Mouse (Mus musculus) heart, adult 9 months (tissue): ENCODE data around the gene Cnrip1.
A peak's percentile ranks its signal among the peaks of the same experiment; 100 is the strongest.
"Not testable (repeated sequence)": the region's sequence is repeated elsewhere in the genome, so short reads cannot be mapped to it uniquely, and the experiment has no call there.

ENCODE experiments used
- DNase-seq, 2 experiments: peaks; one replicate each; pipeline ENCODE4 v3.0.0; 2022; ENCODE audit warnings: low spot score in 2 of 2

The Cnrip1 gene

DNA sequence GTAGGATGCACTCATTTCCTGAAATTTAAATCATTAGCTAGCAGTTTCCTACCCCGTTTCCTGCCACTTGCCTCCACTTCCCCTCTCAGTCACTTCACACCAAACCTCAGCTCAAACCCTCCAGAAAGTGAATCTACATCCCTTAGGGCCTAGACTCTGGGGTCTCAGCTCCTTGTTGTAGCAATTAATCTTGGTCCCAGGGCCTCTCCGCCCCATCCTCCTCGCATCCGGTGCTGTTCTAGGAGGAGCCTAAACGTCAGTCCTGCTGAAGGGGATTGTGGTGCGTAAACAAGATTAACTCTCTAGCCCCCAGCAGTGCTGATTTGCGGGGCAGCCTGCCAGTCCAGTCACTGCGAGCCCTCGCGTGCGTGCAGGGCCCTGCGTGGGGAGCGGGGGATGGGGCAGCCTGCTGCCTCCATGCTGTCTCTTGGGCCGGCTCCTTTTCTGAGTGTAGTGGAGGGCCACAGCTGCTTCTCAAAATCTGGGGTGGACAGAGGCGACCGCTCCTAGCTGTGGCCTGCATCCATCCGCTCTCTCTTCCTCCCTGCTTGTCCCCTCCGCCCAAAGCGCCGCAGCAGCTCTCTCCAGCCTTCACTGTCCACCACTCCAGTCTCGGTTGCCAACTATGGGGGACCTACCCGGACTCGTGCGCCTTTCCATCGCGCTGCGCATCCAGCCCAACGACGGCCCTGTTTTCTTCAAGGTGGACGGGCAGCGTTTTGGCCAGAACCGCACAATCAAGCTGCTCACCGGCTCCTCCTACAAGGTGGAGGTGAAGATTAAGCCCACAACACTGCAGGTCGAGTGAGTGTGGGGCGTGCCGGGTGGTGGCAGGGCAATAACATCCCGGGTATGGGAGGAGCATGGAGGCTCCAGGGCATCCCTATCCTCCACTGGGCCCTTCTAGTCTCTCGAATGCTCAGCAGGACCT lies at the start of gene Cnrip1, which contains the start of gene Plek:
Gene Cnrip1, plus strand, starts transcription at position 42 of the 931 bp plus-strand sequence.
Gene Plek, minus strand, starts transcription at position 837 of the 931 bp plus-strand sequence.
- peak; percentile 70 to 83 for DNase-seq

- peak in 1 of 2 experiments; percentile 13 for DNase-seq
Measured at GRCm38 (mm10) chr11:17002739-17003373, 48.5 kb upstream of the Cnrip1 start.

GRCm38 (mm10) chr11:17003757-17004156 lies 47.6 kb upstream of the Cnrip1 start:
- DNase-seq = no peak

DNA sequence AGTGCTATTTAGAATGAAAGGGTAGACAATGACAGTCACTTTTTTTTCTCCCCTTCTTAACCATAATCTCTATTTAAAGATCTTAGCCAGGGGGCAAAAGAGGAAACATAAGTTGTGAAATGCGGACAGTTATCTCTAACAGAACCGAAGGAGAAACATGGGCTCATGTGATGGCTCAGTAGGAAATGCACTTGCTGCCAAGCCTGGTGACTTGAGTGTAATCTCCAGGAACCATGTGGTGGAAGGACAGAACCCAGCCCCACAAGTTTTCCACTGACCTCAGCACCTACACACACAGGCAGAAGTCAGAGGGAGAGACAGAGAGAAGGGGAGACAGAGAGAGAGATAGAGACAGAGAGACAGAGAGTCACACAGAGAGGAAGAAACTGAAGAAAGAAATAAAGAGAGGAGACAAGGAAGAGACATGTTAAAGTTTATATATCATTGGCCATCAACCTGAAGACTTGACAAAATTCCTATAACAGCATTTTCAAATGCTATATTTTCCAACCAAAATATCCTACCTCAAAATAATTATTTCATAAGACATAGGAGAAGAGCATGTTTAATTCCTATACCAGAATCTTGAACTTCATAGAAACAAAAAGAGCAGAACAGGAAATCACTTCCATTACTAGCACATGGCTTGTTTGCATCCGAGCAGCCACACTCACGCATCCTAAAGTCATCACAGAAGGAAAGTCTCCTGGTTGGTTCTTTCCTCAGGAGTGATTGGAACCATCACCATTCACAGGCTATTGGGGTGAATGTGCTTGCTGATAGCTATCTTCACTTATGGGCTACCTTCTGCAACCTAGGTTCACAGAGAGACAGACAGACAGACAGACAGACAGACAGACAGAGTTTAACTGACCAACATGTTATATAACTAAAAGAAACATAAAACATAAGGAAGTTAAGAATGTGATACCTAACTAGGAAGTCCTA lies 46.2 kb upstream of the Cnrip1 start:
- peak; percentile 53 to 69 for DNase-seq

GRCm38 (mm10) chr11:17006526-17006925 lies 44.9 kb upstream of the Cnrip1 start:
- not testable (repeated sequence) for DNase-seq

- no peak for DNase-seq
Measured at GRCm38 (mm10) chr11:17007517-17008173, 43.7 kb upstream of the Cnrip1 start.

DNA sequence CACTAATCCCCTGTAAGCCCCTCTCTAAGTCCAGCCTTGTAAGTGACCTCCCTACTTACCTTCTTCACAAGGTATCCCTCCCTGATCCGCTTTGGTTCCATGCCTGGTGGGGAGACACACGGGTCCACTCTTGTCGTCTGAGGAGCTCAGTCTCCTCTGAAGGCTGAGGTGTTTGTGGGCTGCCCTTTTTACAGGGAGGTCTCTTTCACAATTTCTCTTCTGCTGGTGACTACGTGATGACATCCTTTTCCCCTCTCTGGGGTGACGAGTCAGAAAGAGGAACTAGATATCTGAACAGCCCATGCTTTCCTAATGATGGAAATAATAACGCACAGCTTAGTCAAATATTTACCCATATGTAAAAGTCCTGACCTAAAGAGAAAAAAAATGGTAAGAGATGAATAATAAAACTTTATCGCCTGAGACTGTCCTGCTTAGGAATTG lies 42.9 kb upstream of the Cnrip1 start:
- DNase-seq = peak in 1 of 2 experiments; percentile 42

DNA sequence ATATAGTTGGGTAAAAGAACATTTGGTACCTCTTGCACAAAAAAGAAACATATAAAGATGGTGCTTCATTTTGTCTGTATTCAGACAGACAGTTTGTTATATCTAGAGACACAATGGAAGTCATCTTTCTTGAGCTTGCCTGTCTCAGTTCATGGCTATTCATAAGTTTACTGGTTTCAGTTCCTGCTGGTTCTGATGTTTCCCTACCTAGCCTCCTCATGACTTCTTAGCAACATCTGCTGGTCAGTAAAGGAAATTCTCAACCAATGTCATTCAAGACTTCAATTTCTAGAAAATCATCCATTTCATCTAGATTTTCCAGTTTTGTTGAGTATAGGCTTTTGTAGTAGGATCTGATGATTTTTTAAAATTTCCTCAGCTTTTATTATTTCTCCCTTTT lies 38.4 kb upstream of the Cnrip1 start:
- DNase-seq = no peak

GRCm38 (mm10) chr11:17019328-17019727 lies 32.1 kb upstream of the Cnrip1 start:
- no peak for DNase-seq

- peak in 1 of 2 experiments; percentile 24 for DNase-seq
Measured at GRCm38 (mm10) chr11:17023206-17023605, 28.2 kb upstream of the Cnrip1 start.

- DNase-seq = no peak
Measured at GRCm38 (mm10) chr11:17023984-17024383, 27.4 kb upstream of the Cnrip1 start.

DNA sequence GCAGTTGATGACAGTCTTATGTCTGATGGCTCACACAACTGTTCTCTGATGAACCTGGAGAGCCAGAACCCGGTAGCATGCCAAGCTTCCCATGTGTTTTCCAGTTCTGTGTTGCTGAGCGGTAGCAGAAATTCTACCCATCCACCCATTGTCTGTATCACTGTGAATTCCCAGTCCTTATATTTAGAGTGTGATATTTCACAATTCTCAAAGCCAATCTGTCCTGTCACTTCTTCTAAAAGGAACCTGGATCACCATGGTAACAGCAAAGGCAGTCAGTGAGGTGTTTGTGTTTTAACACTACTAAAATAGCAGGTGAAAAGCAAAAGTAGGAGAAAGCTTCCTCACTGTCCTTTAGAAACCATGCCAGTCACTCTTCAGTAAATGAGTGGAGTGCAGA lies 5.6 kb upstream of the Cnrip1 start:
- DNase-seq = no peak

DNA sequence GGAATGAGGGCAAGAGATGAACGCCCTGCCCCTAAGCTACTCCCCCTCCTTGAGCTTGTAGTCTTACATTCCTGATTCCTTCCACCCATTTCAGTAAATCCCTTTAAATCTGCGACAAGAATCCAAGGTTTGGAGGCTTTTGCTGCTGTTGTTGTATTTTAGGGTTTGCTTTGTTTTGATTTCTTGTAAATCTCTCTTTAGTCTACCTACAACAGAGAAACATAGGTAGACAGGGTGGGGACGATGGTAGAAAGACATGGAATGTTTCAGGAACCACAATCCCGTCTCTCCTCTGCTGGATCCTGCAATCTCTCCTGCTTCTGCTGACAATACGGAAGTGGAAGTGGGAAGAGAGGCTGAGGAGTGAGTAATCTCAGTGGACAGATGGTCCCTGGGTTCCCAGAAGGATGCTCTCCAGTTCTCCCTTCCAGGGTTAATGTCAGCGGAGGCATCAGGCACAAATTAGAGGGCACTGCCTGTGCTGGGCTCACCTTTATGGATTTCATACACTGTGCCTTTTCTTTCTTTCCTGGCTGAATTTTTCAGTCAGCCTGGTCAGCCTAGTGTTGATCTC lies 1.2 kb downstream of the Cnrip1 start:
- DNase-seq = peak; percentile 5 to 6

DNA sequence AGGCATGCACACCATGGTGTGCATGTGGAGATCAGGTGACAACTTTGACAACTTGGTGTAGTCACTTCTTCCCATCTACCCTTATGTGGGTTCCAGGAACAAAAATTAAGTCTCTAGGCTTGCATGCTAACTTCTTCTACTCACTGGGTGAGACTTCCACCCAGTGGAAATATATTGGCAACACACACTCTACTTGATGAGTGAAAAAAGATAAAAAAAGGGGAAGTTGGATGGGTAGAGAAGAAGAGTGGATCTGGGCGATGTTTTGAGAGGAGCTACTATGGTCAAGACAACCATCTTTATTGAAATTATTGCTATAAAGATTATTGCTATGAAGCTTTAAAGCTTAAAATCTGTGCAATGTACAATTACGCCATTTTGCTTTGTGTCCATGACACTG lies 18.0 kb downstream of the Cnrip1 start:
- not testable (repeated sequence) for DNase-seq

DNA sequence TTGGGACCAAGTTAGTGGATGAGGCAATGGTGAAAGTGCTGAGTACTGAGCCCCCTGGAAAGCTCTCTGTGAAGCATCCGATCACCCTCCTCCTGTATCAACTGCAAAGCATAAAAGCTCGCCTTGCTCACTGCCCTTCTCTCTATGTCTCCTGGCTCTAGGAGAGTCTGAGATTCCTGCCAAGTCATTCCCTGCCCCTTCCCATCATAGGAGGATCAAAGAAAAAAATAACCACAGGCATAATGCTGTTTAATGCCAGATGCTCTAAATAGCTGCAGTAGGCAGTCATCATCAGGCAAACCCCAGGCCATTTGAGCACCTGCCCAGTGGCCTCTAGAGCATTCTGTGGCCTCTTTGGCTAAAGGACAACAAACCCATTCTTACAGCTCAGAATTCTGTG lies 24.3 kb downstream of the Cnrip1 start:
- DNase-seq = no peak

GRCm38 (mm10) chr11:17082086-17082485 lies 30.7 kb downstream of the Cnrip1 start:
- DNase-seq = no peak

DNA sequence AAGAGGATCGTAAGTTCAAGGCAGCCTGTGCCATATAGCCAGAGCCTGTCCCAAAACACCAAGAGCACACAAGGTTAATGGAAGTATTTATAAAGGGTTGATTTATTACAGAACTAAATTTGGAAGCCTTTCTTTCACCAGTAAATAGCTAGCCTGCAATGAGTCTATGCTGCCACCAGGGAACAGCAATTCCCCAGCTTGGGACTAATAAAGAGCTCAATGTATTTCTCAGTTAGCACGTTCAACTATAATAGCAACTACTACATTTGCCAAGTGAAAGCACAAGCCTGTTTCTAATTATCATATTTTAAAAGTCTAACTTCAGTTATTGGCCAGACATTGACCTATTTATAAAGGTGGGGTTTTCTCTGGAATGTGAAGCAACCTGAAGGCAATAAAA lies 31.6 kb downstream of the Cnrip1 start:
- no peak for DNase-seq

GRCm38 (mm10) chr11:17083455-17083854 lies 32.1 kb downstream of the Cnrip1 start:
- no peak for DNase-seq

DNA sequence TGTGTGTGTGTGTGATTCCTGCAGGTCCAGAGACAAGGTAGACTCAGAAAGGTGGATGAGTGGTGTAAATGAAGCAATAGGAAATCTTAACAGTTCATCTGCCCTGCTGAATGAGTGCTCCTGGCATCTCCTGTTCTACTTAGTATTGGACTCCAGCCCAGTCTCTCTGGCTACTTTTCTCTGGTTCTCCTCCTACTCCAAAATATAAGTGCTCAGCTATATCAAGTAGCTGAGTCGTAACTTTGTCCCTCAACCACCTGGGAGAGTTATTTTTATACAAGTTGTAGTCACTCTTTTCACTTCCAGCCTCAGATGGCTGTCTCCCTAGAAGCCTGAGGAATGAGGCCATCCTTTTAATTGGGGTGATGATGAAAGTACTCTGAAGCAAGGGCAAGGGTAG lies 32.5 kb downstream of the Cnrip1 start:
- no peak for DNase-seq

DNA sequence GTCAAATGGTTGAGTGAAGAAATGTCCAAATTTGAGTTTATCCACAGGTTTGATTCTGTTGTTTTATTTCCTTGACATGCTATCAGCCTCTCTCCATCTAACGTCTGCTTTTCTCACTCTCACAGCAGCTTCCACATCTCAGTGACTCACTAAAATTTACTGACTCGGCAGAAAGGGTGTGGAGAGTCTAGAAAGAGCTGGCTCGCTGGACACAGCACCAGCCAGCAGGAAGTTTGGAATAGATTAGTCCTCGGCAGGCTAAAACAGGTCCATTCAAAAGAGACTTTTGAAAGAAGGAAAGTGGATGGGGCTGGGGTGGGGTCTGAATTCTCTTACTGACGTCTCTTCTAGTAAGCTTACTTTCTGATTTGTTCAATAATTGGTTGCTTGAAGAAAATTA lies 34.7 kb downstream of the Cnrip1 start:
- DNase-seq = no peak

- DNase-seq = no peak
Measured at GRCm38 (mm10) chr11:17106936-17107335, 55.5 kb downstream of the Cnrip1 start.
